Mouse (Mus musculus): ENCODE results near the gene Cdc42ep1. TPM values are rescaled to one million over a fixed set of nuclear protein-coding genes. Genes with fewer than 3 reads are reported as not detected.
A peak's percentile ranks its signal among the peaks of the same experiment; 100 is the strongest.

The Cdc42ep1 gene
- polyA plus RNA-seq, 1 experiment from 2014 or later, result 17.0 TPM

DNA sequence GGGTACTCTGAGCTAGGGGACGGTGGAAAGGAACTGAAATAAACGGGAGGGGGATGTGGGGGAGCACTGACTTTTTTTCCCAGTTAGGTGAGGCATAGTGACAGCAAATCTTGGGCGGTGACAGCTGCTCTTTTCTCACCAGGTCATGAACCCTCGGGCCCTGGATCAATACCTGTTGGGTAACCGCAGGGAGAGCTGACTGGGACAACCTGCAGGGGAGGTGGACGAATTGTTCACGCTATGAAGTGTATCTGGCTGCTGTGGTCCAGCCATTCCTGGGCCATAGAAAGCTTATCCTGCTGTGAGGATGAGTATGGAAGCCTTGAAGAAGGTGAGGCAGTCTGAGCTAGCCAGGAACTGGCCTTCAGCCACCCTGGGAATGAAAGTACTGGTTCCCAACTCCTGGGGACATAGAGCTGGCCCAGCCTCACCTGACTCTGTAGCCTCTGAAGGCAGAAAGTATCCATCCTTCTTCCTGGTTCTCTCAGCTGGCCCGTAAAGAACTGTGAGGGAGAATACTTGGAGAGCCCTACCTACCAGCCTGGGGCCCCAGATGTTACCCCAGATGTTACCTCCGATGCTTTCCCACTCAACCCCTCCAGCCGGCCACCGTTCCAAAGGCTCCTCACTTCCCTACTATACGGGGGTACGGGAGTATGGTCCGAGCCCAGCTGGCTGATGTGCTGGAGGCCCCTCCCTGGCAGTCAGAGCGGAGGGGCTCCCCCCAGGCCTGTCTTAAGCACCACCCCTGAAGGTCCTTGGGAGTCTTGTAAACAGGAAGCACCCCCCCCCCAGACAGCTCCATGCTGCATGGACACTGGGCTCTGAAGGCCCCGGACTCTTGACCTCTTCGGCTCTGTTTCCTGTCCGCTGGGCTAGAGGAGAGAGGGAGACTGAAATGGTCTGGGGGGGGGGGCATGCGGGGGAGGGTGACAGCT, 10.4 kb upstream of the Cdc42ep1 start:
- Histone ChIP-seq H3K27ac (ENCODE audit: low read depth, low read length) (peak overlapping the region; percentile 52), H3K4me1 (replicated peaks; ENCODE audit: control insufficient read depth, insufficient read depth, low read length) (no peaks in the 10 kb centered on the region), H3K36me3 (ENCODE audit: control insufficient read depth, insufficient read depth) (no peaks in the 10 kb centered on the region), H3K4me2 (replicated peaks; ENCODE audit: low read depth) (peak overlapping the region; percentile 24), H3K27me3 (replicated peaks; ENCODE audit: control insufficient read depth, insufficient read depth, low read length) (no peaks in the 10 kb centered on the region), H3K9me3 (ENCODE audit: control insufficient read depth) (no peaks in the 10 kb centered on the region), H3K9ac (ENCODE audit: low read depth, low read length) (no peak overlapping the region), H3K4me3 (ENCODE audit: low read depth, low read length) (no peak overlapping the region)
- WGBS, result 42% methylated on average over 18 of the region's 19 CpGs
- TF ChIP-seq CTCF (IDR thresholded peaks at IDR 0.05; ENCODE audit: low read depth), result no peak
- peak; percentile 26; the same call in 1 of the 2 replicates for ATAC-seq

DNA sequence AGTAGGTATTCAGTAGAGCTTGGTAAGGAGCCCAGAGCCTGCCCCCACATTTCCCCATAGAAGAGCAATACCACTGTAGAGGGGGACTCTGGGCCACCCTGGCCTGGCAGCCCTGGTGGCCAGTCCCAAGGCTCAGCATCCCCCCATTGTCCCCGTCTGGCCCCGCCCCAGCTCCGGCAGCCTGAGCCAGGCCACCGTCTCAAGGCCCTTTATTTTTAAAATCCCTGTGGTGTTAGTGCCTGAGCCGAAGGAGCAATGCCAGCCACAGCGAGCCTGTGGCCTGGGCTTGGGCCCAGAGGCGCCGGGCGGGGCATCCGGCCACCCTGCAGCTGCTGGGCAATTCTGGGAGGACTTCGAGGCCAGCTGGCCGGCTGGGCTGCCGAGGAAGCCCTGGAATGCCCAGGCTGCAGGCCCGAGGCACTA, 9.7 kb upstream of the Cdc42ep1 start:
- Histone ChIP-seq H3K9ac (ENCODE audit: low read depth, low read length) (no peak overlapping the region), H3K36me3 (ENCODE audit: control insufficient read depth, insufficient read depth) (no peaks in the 10 kb centered on the region), H3K27me3 (replicated peaks; ENCODE audit: control insufficient read depth, insufficient read depth, low read length) (no peaks in the 10 kb centered on the region), H3K4me1 (replicated peaks; ENCODE audit: control insufficient read depth, insufficient read depth, low read length) (no peaks in the 10 kb centered on the region), H3K27ac (ENCODE audit: low read depth, low read length) (peak overlapping the region; percentile 52; the same call in 1 of the 2 replicates), H3K4me3 (ENCODE audit: low read depth, low read length) (no peak overlapping the region), H3K9me3 (ENCODE audit: control insufficient read depth) (no peaks in the 10 kb centered on the region), H3K4me2 (replicated peaks; ENCODE audit: low read depth) (peak overlapping the region; percentile 24)
- 41% methylated on average over 14 of the region's 14 CpGs for WGBS
- no peak for TF ChIP-seq CTCF (IDR thresholded peaks at IDR 0.05; ENCODE audit: low read depth)
- peak; percentile 15; the same call in 1 of the 2 replicates for ATAC-seq

DNA sequence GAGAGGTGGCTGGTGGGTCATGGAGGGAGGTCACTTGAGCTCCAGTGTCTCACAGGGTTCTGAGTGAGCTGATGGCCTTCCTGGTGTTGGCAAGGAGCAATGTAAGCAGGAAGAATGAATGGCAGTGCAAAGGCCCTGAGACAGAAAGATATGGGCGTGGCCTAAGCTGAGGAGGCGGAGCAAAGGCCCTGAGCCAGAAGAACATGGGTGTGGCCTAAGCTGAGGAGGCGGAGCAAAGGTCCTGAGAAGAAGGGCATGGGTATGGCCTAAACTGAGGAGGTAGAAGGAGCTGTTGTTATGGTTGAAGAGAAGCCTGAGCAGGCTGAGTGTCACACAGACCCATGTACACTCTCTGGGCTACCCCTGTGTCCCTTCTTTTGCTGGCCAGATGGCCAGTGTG, 8.8 kb upstream of the Cdc42ep1 start:
- no peak for TF ChIP-seq CTCF (IDR thresholded peaks at IDR 0.05; ENCODE audit: low read depth)
- Histone ChIP-seq H3K4me3 (ENCODE audit: low read depth, low read length) (no peak overlapping the region), H3K4me1 (replicated peaks; ENCODE audit: control insufficient read depth, insufficient read depth, low read length) (no peaks in the 10 kb centered on the region), H3K36me3 (ENCODE audit: control insufficient read depth, insufficient read depth) (no peaks in the 10 kb centered on the region), H3K4me2 (replicated peaks; ENCODE audit: low read depth) (no peak overlapping the region), H3K9ac (ENCODE audit: low read depth, low read length) (no peak overlapping the region), H3K27me3 (replicated peaks; ENCODE audit: control insufficient read depth, insufficient read depth, low read length) (no peaks in the 10 kb centered on the region), H3K27ac (ENCODE audit: low read depth, low read length) (peak overlapping the region; percentile 52; the same call in 1 of the 2 replicates), H3K9me3 (ENCODE audit: control insufficient read depth) (no peaks in the 10 kb centered on the region)
- WGBS, result 92% methylated on average over 3 of the region's 3 CpGs
- no peak for ATAC-seq

DNA sequence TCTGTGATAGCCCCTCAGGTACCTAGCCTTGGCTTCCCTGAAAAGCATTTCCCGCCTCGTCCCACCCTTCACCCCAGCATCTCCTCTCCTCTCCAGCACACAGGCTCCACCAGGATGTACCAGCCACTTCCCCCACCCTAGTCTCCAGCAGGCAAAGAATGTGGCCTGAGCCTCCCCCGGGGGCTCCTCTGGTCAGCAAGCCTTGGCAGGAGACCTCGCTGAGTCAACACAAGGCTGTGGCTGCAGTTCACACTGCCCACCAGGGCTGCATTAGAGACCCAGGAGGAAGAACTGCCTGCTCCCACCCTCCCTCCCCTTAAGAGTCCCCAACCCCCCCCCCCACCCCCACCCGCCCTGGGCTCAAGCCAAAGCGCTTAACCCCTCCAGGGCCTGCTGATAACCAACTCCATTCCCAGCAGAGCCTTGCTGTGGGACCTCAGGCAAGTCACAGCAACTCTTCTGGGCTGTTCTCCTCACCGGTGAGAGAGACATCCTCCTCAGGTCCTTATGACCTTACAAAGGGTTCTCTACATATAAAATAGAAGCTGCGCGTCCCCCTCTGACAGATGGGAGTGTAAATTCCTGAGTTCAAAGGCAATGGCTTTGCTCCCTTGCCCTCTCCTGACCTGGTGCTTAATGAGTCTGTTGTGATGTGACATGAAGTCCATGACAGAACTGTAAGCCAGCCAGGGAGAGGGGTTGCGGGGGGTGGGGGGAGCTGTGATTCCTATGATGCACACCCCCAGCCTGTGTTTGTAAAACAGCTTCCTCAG, 8.0 kb upstream of the Cdc42ep1 start:
- Histone ChIP-seq H3K9me3 (ENCODE audit: control insufficient read depth) (no peaks in the 10 kb centered on the region), H3K4me3 (ENCODE audit: low read depth, low read length) (no peak overlapping the region), H3K4me1 (replicated peaks; ENCODE audit: control insufficient read depth, insufficient read depth, low read length) (no peaks in the 10 kb centered on the region), H3K4me2 (replicated peaks; ENCODE audit: low read depth) (no peak overlapping the region), H3K9ac (ENCODE audit: low read depth, low read length) (no peak overlapping the region), H3K27me3 (replicated peaks; ENCODE audit: control insufficient read depth, insufficient read depth, low read length) (no peaks in the 10 kb centered on the region), H3K36me3 (ENCODE audit: control insufficient read depth, insufficient read depth) (no peaks in the 10 kb centered on the region), H3K27ac (ENCODE audit: low read depth, low read length) (peak overlapping the region; percentile 66)
- TF ChIP-seq CTCF (IDR thresholded peaks at IDR 0.05; ENCODE audit: low read depth), result no peak
- no peak for ATAC-seq
- 54% methylated on average over 10 of the region's 10 CpGs for WGBS

DNA sequence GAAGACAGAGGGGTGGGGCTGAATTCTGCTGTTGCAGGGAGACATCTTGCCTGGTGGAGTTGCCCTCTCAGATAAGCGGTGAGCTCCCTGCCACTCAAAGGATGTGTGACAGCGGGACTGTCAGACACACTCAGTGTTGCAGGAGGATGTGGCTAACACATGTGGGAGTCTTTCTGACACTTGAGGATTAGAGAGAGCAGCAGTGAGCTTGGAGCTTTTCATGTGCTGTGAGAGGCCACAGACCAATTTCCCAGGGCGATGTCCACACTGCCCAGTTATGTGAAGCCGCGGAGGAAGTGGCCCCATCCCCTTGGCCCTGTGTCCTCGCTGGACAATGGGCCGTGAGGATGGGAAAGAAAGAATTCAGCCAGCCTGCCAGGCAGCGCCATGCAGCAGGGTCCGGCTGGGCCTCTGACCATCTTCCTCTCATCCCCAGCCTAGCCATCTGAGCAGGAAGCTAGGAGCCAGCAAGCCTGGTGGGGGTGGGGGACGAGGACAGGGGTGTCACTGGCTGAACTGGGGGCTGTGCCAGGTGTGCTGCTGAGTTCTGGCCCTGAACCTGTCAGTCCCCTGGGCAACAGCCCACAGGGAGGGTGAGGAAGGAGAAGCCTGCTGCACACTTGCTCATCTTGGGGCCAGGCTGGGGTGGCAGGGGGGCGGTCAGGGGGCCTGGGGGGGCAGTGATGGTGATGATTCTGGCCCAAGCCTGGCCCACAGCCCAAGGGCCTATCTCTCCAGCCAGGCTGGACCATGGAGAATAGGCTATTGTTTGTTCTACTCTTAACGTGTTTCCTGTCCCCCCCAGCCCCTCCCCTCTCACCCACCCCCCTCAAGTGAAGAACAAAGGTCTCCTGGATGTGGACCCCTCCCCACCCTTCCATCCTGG, 7.0 kb upstream of the Cdc42ep1 start:
- Histone ChIP-seq H3K36me3 (ENCODE audit: control insufficient read depth, insufficient read depth) (no peaks in the 10 kb centered on the region), H3K9ac (ENCODE audit: low read depth, low read length) (no peak overlapping the region), H3K27me3 (replicated peaks; ENCODE audit: control insufficient read depth, insufficient read depth, low read length) (no peaks in the 10 kb centered on the region), H3K4me3 (ENCODE audit: low read depth, low read length) (no peak overlapping the region), H3K4me2 (replicated peaks; ENCODE audit: low read depth) (no peak overlapping the region), H3K4me1 (replicated peaks; ENCODE audit: control insufficient read depth, insufficient read depth, low read length) (no peaks in the 10 kb centered on the region), H3K9me3 (ENCODE audit: control insufficient read depth) (no peaks in the 10 kb centered on the region), H3K27ac (ENCODE audit: low read depth, low read length) (peak overlapping the region; percentile 66)
- TF ChIP-seq CTCF (IDR thresholded peaks at IDR 0.05; ENCODE audit: low read depth), result no peak
- ATAC-seq, result no peak
- WGBS, result 35% methylated on average over 12 of the region's 12 CpGs

All from intestine, postnatal 0 days (tissue).